Mouse (Mus musculus) left cerebral cortex, postnatal 4 days (tissue): ENCODE measurements around the gene Gm13023. TPM values are rescaled to one million over a fixed set of nuclear protein-coding genes. Genes with fewer than 3 reads are reported as not detected.
"Not testable (repeated sequence)": the region's sequence is repeated elsewhere in the genome, so short reads cannot be mapped to it uniquely, and the experiment has no call there.

Source experiments
- DNase-seq: peaks from one replicate; pipeline ENCODE4 v3.0.0-alpha.2; 2022
- intact Hi-C: fragments of 180-260 bp; cut with DNase I; formaldehyde crosslinking; loops from one replicate; pipeline ENCODE4 v1.15.1; 2025
- total RNA-seq, 2 experiments: library from RNA; stranded (reverse); gene quantifications; 2 replicates each; pipeline ENCODE4 v1.2.3; 2021

The Gm13023 gene
- not detected for total RNA-seq

DNA sequence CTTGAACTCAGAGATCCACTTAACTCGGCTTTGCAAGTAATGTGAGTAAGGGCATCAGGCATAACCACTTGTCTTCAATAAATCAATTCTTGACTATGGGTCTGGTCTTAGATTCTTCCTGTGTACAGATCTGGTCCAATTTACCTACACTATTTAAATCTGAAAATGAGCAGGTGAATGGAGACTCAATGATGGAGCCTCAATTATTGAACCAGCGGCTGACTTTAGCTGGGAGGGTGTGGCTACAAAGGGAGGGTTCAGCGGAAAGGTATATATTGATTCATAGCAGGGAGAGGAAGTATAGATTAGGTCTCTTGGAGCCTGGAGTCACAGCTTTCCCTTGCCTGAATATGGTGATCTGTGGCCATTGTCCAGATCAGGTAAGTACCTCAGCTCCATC lies at the start of gene Gm13023:
Gm13023 (plus strand) TSS at position 301 of the 400 bp plus-strand sequence.
- intact Hi-C loops, result not testable (repeated sequence)

DNA sequence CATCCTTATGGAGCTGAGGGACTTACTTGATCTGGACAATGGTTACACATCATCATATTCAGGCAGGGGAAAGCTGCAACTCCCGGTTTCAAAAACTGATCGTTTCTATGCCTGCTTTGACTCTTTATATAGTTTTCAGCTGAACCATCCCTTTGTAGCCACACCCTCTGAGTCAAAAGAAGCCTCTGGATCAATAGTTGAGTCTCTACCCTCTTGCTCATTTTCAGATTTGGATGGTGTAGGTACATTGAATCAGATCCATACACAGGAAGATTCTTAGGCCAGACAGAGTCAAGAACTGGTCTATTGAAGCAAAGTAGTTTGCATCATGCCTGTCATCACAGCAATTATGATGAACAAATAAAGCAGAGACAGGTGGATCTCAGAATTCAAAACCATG lies 26.8 kb downstream of the Gm13023 start, which contains the start of gene Gm13084:
Gm13084 (minus strand) TSS at position 101 of the 400 bp plus-strand sequence.
- intact Hi-C loops, result no loop called here
- no peak for DNase-seq

More for the DNA sequence above, at the start of gene Gm13023:
- DNase-seq, result not testable (repeated sequence)

Other genes starting within 250 kb of the Gm13023 start
- not detected for gene BC080695, start 237.7 kb upstream of the Gm13023 start, total RNA-seq
- not detected for gene Gm13057, start 237.6 kb upstream of the Gm13023 start, total RNA-seq
- not detected for gene Gm13083, start 174.3 kb upstream of the Gm13023 start, total RNA-seq
- gene Gm13088, start 132.1 kb upstream of the Gm13023 start, total RNA-seq, result not detected
- gene Gm13089, start 86.6 kb upstream of the Gm13023 start, total RNA-seq, result not detected
- gene Gm13078, start 69.9 kb upstream of the Gm13023 start, total RNA-seq, result not detected
- not detected for gene Gm13084, start 26.7 kb downstream of the Gm13023 start, total RNA-seq
- gene Gm13103, start 57.1 kb downstream of the Gm13023 start, total RNA-seq, result not detected
- gene Pramef6, start 111.0 kb downstream of the Gm13023 start, total RNA-seq, result not detected
- gene Pramef25, start 161.7 kb downstream of the Gm13023 start, total RNA-seq, result not detected
- not detected for gene Gm13101, start 177.6 kb downstream of the Gm13023 start, total RNA-seq
- not detected for gene Pramef17, start 205.0 kb downstream of the Gm13023 start, total RNA-seq